Mouse (Mus musculus) heart, embryonic 11.5 days (tissue): ENCODE results near the gene Trp73. TPM values are rescaled to one million over a fixed set of nuclear protein-coding genes. Genes with fewer than 3 reads are reported as not detected.

ENCODE experiments used
- ATAC-seq: fragments of 200-750 bp; cut with Nextera tagmentation; replicated peaks from 2 replicates; pipeline ENCODE4 v1.8.0; 2017; ENCODE audit warnings: moderate library complexity; ENCODE audit not compliant: insufficient number of reproducible peaks, low FRiP score, low TSS enrichment
- H3K27ac ChIP-seq: fragments of 300-500 bp; sonication (generic); 2 replicates; pipeline ENCODE4 v1.5.1; 2014; ENCODE audit warnings: mild to moderate bottlenecking, low read depth, low read length
- H3K27me3 ChIP-seq: fragments of 300-500 bp; sonication (generic); 2 replicates; pipeline ENCODE4 v1.6.1; 2014; ENCODE audit warnings: mild to moderate bottlenecking, low read length, mixed read lengths; ENCODE audit not compliant: control insufficient read depth, insufficient read depth
- H3K36me3 ChIP-seq: fragments of 300-500 bp; sonication (generic); 2 replicates; pipeline ENCODE4 v1.6.1; 2014; ENCODE audit warnings: mild to moderate bottlenecking, low read length, moderate library complexity, mixed read lengths; ENCODE audit not compliant: control insufficient read depth, insufficient read depth
- H3K4me1 ChIP-seq: fragments of 300-500 bp; sonication (generic); 2 replicates; pipeline ENCODE4 v1.6.1; 2014; ENCODE audit warnings: low read length; ENCODE audit not compliant: control insufficient read depth, insufficient read depth
- H3K4me2 ChIP-seq: fragments of 300-500 bp; sonication (generic); 2 replicates; pipeline ENCODE4 v1.6.1; 2014; ENCODE audit warnings: mild to moderate bottlenecking, moderate library complexity
- H3K4me3 ChIP-seq: fragments of 300-500 bp; sonication (generic); 2 replicates; pipeline ENCODE4 v1.5.1; 2014; ENCODE audit warnings: low read depth, low read length
- H3K9ac ChIP-seq: fragments of 300-500 bp; sonication (generic); 2 replicates; pipeline ENCODE4 v1.6.1; 2014; ENCODE audit warnings: mild to moderate bottlenecking, low read depth, low read length, moderate library complexity
- H3K9me3 ChIP-seq: fragments of 300-500 bp; sonication (generic); replicated peaks from 2 replicates; pipeline ENCODE4 v1.6.1; 2016; ENCODE audit warnings: low read length; ENCODE audit not compliant: control insufficient read depth
- WGBS: fragments of 180-500 bp; shearing (Covaris S2); extraction: QIAGEN DNeasy Blood & Tissue Kit; methylation state at CpG from one replicate; pipeline ENCODE4 v1.1.7; 2014; ENCODE audit not compliant: insufficient replicate concordance; 5-methylcytosine and 5-hydroxymethylcytosine counted together
- polyA plus RNA-seq: library from polyadenylated mRNA; unstranded; fragments of >200 nt; fragmentation: Nextera tagmentation; extraction: Ambion mirVana; gene quantifications from 2 replicates; pipeline ENCODE4 v1.2.1, GENCODE M21; 2014

Trp73 gene
- polyA plus RNA-seq, result not detected in 2 replicates

DNA sequence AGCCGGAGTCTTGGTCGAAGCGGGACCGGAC is at the start of gene Trp73:
Gene Trp73, minus strand, starts transcription at position 27 of the 31 bp plus-strand sequence.
- H3K4me3 ChIP-seq, result peak within 1 kb of the TSS; percentile 39
- H3K27me3 ChIP-seq, result peaks cover 61% of the 10 kb centered on the region
- H3K4me2 ChIP-seq, result peak within 1 kb of the TSS; percentile 96
- no CpG with 5 or more reads among the region's 4 CpGs for WGBS
- H3K9ac ChIP-seq, result peak within 1 kb of the TSS; percentile 28
- H3K36me3 ChIP-seq, result no peaks in the 10 kb centered on the region
- H3K4me1 ChIP-seq, result peaks cover 12% of the 10 kb centered on the region
- H3K9me3 ChIP-seq, result no peaks in the 10 kb centered on the region
- H3K27ac ChIP-seq, result no peak within 1 kb of the TSS
- no peak for ATAC-seq

- Histone ChIP-seq H3K9me3 (no peaks in the 10 kb centered on the region), H3K27ac (peak overlapping the region; percentile 24; the same call in 1 of the 2 replicates), H3K4me1 (no peaks in the 10 kb centered on the region; the same call in 1 of the 2 replicates), H3K27me3 (no peaks in the 10 kb centered on the region), H3K4me2 (no peak overlapping the region), H3K4me3 (no peak overlapping the region), H3K36me3 (no peaks in the 10 kb centered on the region), H3K9ac (no peak overlapping the region)
- ATAC-seq, result no peak
- 51% methylated on average over 8 of the region's 8 CpGs for WGBS
Measured at GRCm38 (mm10) chr4:154188948-154189347, 48.9 kb upstream of the Trp73 start.

GRCm38 (mm10) chr4:154186002-154186537 is 46.1 kb upstream of the Trp73 start:
- Histone ChIP-seq H3K4me3 (no peak overlapping the region), H3K4me1 (no peaks in the 10 kb centered on the region; the same call in 1 of the 2 replicates), H3K9ac (no peak overlapping the region), H3K4me2 (no peak overlapping the region), H3K27ac (no peak overlapping the region; the same call in 1 of the 2 replicates), H3K9me3 (no peaks in the 10 kb centered on the region), H3K36me3 (no peaks in the 10 kb centered on the region), H3K27me3 (no peaks in the 10 kb centered on the region)
- no peak for ATAC-seq
- WGBS, result 57% methylated on average over 11 of the region's 11 CpGs

GRCm38 (mm10) chr4:154185001-154185400 is 45.0 kb upstream of the Trp73 start:
- H3K27ac ChIP-seq, result no peak overlapping the region
- H3K4me2 ChIP-seq, result no peak overlapping the region
- ATAC-seq, result no peak
- no peaks in the 10 kb centered on the region; the same call in 1 of the 2 replicates for H3K4me1 ChIP-seq
- no peaks in the 10 kb centered on the region for H3K36me3 ChIP-seq
- H3K9me3 ChIP-seq, result no peaks in the 10 kb centered on the region
- no peak overlapping the region for H3K9ac ChIP-seq
- no peak overlapping the region for H3K4me3 ChIP-seq
- WGBS, result 56% methylated on average over 5 of the region's 5 CpGs
- H3K27me3 ChIP-seq, result no peaks in the 10 kb centered on the region

DNA sequence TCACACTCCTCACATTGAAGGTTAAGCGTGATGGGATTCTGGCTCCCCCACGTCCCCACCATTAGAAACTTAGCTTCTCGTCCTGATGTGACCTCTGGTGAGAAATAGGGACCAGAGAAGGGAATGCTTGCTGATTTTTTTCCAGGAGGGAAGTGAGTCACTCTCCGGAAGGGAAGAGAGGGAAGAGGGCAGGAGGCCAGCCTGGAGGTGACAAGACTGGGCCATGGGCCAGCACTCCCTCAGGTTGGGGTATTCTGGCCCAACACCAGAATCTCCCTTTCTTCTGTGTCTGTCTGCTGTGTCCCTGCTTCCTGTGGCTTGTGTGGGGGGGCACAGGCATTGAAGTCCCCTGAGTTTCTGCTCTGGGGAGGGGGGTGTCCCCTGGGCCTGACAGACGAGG is 43.6 kb upstream of the Trp73 start:
- Histone ChIP-seq H3K27me3 (no peaks in the 10 kb centered on the region), H3K9ac (no peak overlapping the region), H3K4me3 (no peak overlapping the region), H3K4me1 (no peaks in the 10 kb centered on the region; the same call in 1 of the 2 replicates), H3K4me2 (no peak overlapping the region), H3K36me3 (no peaks in the 10 kb centered on the region), H3K27ac (no peak overlapping the region), H3K9me3 (no peaks in the 10 kb centered on the region)
- 55% methylated on average over 5 of the region's 5 CpGs for WGBS
- no peak; the same call in 1 of the 2 replicates for ATAC-seq

GRCm38 (mm10) chr4:154181001-154181400 is 41.0 kb upstream of the Trp73 start:
- H3K9ac ChIP-seq, result no peak overlapping the region
- no peaks in the 10 kb centered on the region; the same call in 1 of the 2 replicates for H3K4me1 ChIP-seq
- ATAC-seq, result no peak
- no peaks in the 10 kb centered on the region for H3K9me3 ChIP-seq
- H3K36me3 ChIP-seq, result no peaks in the 10 kb centered on the region
- no peak overlapping the region for H3K4me2 ChIP-seq
- WGBS, result 74% methylated on average over 7 of the region's 7 CpGs
- no peak overlapping the region for H3K27ac ChIP-seq
- no peak overlapping the region for H3K4me3 ChIP-seq
- no peaks in the 10 kb centered on the region for H3K27me3 ChIP-seq

GRCm38 (mm10) chr4:154177257-154177656 is 37.2 kb upstream of the Trp73 start:
- Histone ChIP-seq H3K9me3 (no peaks in the 10 kb centered on the region), H3K27ac (no peak overlapping the region), H3K36me3 (no peaks in the 10 kb centered on the region), H3K4me2 (no peak overlapping the region), H3K27me3 (peaks cover 26% of the 10 kb centered on the region), H3K4me1 (peaks cover under 1% of the 10 kb centered on the region; the same call in 1 of the 2 replicates), H3K9ac (no peak overlapping the region), H3K4me3 (no peak overlapping the region)
- WGBS, result 53% methylated on average over 8 of the region's 8 CpGs
- no peak for ATAC-seq

GRCm38 (mm10) chr4:154171931-154172604 is 32.1 kb upstream of the Trp73 start:
- H3K4me2 ChIP-seq, result peak overlapping the region; percentile 96
- H3K27me3 ChIP-seq, result peaks cover 65% of the 10 kb centered on the region
- H3K36me3 ChIP-seq, result no peaks in the 10 kb centered on the region
- no peak overlapping the region for H3K27ac ChIP-seq
- H3K9ac ChIP-seq, result no peak overlapping the region
- H3K4me1 ChIP-seq, result peaks cover 21% of the 10 kb centered on the region
- H3K9me3 ChIP-seq, result no peaks in the 10 kb centered on the region
- WGBS, result 33% methylated on average over 13 of the region's 13 CpGs
- peak overlapping the region; percentile 54 for H3K4me3 ChIP-seq
- no peak for ATAC-seq
